Mouse (Mus musculus): ENCODE measurements at regions not wholly inside any gene's neighbourhood (a gene's known extent, or its start where the extent isn't known, plus 50 kb on each side); places are given as distances from the start of the nearest gene placed in this dataset.

DNA sequence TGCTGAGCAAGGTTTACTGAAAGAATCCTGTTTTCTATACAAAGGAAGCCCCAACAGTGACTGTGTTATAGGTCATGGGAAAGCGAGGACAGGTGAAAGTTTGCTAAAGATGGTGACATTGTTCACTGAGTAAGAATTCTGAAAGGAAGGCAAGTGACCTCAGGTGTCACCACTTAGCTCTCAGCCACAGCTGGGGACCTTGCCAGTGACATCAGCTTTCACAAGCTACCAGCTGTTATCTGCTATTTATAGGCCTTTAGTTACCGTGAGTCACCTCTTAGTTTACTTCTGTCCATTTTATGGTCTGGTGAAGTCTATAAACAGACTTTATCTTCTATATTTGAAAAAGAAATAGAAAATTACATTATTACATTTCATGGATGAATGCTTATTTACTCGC lies 65.4 kb upstream of the Mtpn start:
- no peak overlapping the region for H3K4me3 ChIP-seq (ENCODE audit: control insufficient read depth in 1 of 2, insufficient read depth in 1 of 2, low read depth in 2 of 2, low read length in 2 of 2)
- no peaks in the 10 kb centered on the region for H3K9me3 ChIP-seq (replicated peaks; ENCODE audit: insufficient read depth, low read length)
- no peaks in the 10 kb centered on the region for H3K79me2 ChIP-seq (ENCODE audit: control insufficient read depth, insufficient read depth, low read length, poor library complexity)
- H3K27ac ChIP-seq (ENCODE audit: control insufficient read depth, low read depth, low read length) = no peak overlapping the region
- H3K9ac ChIP-seq (ENCODE audit: control insufficient read depth, low read depth, low read length, poor library complexity, severe bottlenecking) = no peak overlapping the region
- H3K4me1 ChIP-seq (ENCODE audit: control insufficient read depth in 1 of 2, insufficient read depth in 2 of 2, low read length in 2 of 2) = no peaks in the 10 kb centered on the region
- H3K36me3 ChIP-seq (ENCODE audit: control insufficient read depth in 1 of 2, insufficient read depth in 2 of 2, low read length in 2 of 2) = no peaks in the 10 kb centered on the region
- TF ChIP-seq MYC (IDR thresholded peaks at IDR 0.05; ENCODE audit: low read depth, low read length) = no peak
- TF ChIP-seq HCFC1 (IDR thresholded peaks at IDR 0.05; ENCODE audit: low read depth, low read length) = no peak
- no peak for TF ChIP-seq ETS1 (IDR thresholded peaks at IDR 0.05; ENCODE audit: low read depth, low read length)
- TF ChIP-seq MAX (IDR thresholded peaks at IDR 0.05; ENCODE audit: low read length) = no peak
- TF ChIP-seq USF1 (IDR thresholded peaks at IDR 0.05; ENCODE audit: low read depth, low read length) = no peak
- TF ChIP-seq NELFE (IDR thresholded peaks at IDR 0.05; ENCODE audit: low read depth, low read length) = no peak
- TF ChIP-seq UBTF (IDR thresholded peaks at IDR 0.05; ENCODE audit: borderline replicate concordance, insufficient read depth, low read depth, low read length) = no peak
- TF ChIP-seq USF2 (IDR thresholded peaks at IDR 0.05; ENCODE audit: borderline replicate concordance in 1 of 2, insufficient read depth in 1 of 2, low read depth in 1 of 2, low read length in 2 of 2) = no peak
- TF ChIP-seq CTCF (IDR thresholded peaks at IDR 0.05 in 2 of 3, conservative IDR thresholded peaks at IDR 0.05 in 1 of 3; ENCODE audit: control insufficient read depth in 1 of 3, insufficient read depth in 1 of 3, low read depth in 2 of 3, low read length in 3 of 3, poor library complexity in 1 of 3, severe bottlenecking in 1 of 3) = no peak
- TF ChIP-seq POLR2AphosphoS2 (IDR thresholded peaks at IDR 0.05; ENCODE audit: low read length) = no peak
- TF ChIP-seq ZKSCAN1 (IDR thresholded peaks at IDR 0.05; ENCODE audit: low read depth, low read length) = no peak
- no peak for TF ChIP-seq TCF12 (IDR thresholded peaks at IDR 0.05; ENCODE audit: low read depth, low read length)
- no peak for TF ChIP-seq RCOR1 (IDR thresholded peaks at IDR 0.05; ENCODE audit: low read depth, low read length)
- no peak for TF ChIP-seq BHLHE40 (IDR thresholded peaks at IDR 0.05; ENCODE audit: borderline replicate concordance, low read depth, low read length)
- TF ChIP-seq GABPA (IDR thresholded peaks at IDR 0.05; ENCODE audit: low read depth, low read length) = no peak
- TF ChIP-seq POLR2AphosphoS5 (IDR thresholded peaks at IDR 0.05; ENCODE audit: borderline replicate concordance, low read depth, low read length) = no peak
- TF ChIP-seq TAL1 (IDR thresholded peaks at IDR 0.05; ENCODE audit: low read length) = no peak
- no peaks in the 10 kb centered on the region for H3K27me3 ChIP-seq (ENCODE audit: control insufficient read depth in 1 of 2, insufficient read depth in 2 of 2, low read length in 2 of 2)
- DNase-seq (ENCODE audit: low read depth, low spot score) = no peak

DNA sequence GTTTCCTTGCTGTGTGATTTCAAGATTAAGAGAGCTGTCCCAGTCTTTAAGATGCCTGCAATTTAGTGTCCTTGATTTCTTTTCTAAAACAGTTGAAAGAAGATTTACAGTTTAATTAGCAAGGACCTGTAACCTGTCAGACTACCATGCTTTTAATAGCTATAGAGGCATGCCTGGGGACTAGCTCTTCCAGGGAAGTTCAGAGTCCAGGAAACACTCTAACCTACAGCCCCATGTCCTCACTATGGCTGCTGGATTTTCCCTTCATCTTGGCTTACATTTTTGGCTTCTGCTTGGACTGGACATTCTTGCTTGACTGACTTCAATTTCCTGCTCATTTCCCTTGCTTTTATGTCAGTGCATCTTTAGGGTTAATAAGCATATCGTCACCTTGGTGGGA lies 61.7 kb upstream of the Mtpn start:
- Histone ChIP-seq H3K9me3 (replicated peaks; ENCODE audit: insufficient read depth, low read length) (no peaks in the 10 kb centered on the region), H3K27ac (ENCODE audit: control insufficient read depth, low read depth, low read length) (no peak overlapping the region), H3K4me1 (ENCODE audit: control insufficient read depth in 1 of 2, insufficient read depth in 2 of 2, low read length in 2 of 2) (no peaks in the 10 kb centered on the region), H3K4me3 (ENCODE audit: control insufficient read depth in 1 of 2, insufficient read depth in 1 of 2, low read depth in 2 of 2, low read length in 2 of 2) (no peak overlapping the region), H3K79me2 (ENCODE audit: control insufficient read depth, insufficient read depth, low read length, poor library complexity) (no peaks in the 10 kb centered on the region), H3K27me3 (ENCODE audit: control insufficient read depth in 1 of 2, insufficient read depth in 2 of 2, low read length in 2 of 2) (no peaks in the 10 kb centered on the region), H3K9ac (ENCODE audit: control insufficient read depth, low read depth, low read length, poor library complexity, severe bottlenecking) (no peak overlapping the region), H3K36me3 (ENCODE audit: control insufficient read depth in 1 of 2, insufficient read depth in 2 of 2, low read length in 2 of 2) (no peaks in the 10 kb centered on the region)
- no peak for TF ChIP-seq HCFC1 (IDR thresholded peaks at IDR 0.05; ENCODE audit: low read depth, low read length)
- no peak for TF ChIP-seq ZNF384 (IDR thresholded peaks at IDR 0.05; ENCODE audit: low read depth, low read length)
- no peak for TF ChIP-seq POLR2AphosphoS2 (IDR thresholded peaks at IDR 0.05; ENCODE audit: low read length)
- TF ChIP-seq KAT2A (conservative IDR thresholded peaks at IDR 0.05; ENCODE audit: low read depth, low read length) = no peak
- TF ChIP-seq CHD1 (IDR thresholded peaks at IDR 0.05; ENCODE audit: low read depth, low read length) = no peak
- TF ChIP-seq USF2 (IDR thresholded peaks at IDR 0.05; ENCODE audit: borderline replicate concordance in 1 of 2, insufficient read depth in 1 of 2, low read depth in 1 of 2, low read length in 2 of 2) = no peak
- DNase-seq (ENCODE audit: low read depth, low spot score) = no peak

Data from MEL (cell line).